Mouse (Mus musculus): ENCODE results near the gene Ptpn23. TPM values are rescaled to one million over a fixed set of nuclear protein-coding genes. Genes with fewer than 3 reads are reported as not detected.
"Not testable (repeated sequence)": the region's sequence is repeated elsewhere in the genome, so short reads cannot be mapped to it uniquely, and the experiment has no call there.

Ptpn23 gene
- total and polyA plus RNA-seq, 3 experiments: 62.9 to 88.5 (median 72.5) TPM

- DNase-seq: no peak
Measured at GRCm38 (mm10) chr9:110381292-110381691, 26.7 kb downstream of the Ptpn23 start.

- peak; percentile 68 for DNase-seq
Measured at GRCm38 (mm10) chr9:110380662-110381061, 27.4 kb downstream of the Ptpn23 start.

- no peak for DNase-seq
Measured at GRCm38 (mm10) chr9:110379361-110379760, 28.7 kb downstream of the Ptpn23 start.

GRCm38 (mm10) chr9:110377655-110378054 lies 30.4 kb downstream of the Ptpn23 start:
- DNase-seq: not testable (repeated sequence)

GRCm38 (mm10) chr9:110375668-110376067 lies 32.3 kb downstream of the Ptpn23 start:
- DNase-seq: peak; percentile 81

- DNase-seq: no peak
Measured at GRCm38 (mm10) chr9:110373871-110374270, 34.1 kb downstream of the Ptpn23 start.

GRCm38 (mm10) chr9:110369860-110370259 lies 38.2 kb downstream of the Ptpn23 start:
- no peak for DNase-seq

GRCm38 (mm10) chr9:110366746-110367145 lies 41.3 kb downstream of the Ptpn23 start:
- peak; percentile 89 for DNase-seq

GRCm38 (mm10) chr9:110362337-110362736 lies 45.7 kb downstream of the Ptpn23 start:
- DNase-seq: no peak

GRCm38 (mm10) chr9:110361299-110361698 lies 46.7 kb downstream of the Ptpn23 start:
- no peak for DNase-seq

GRCm38 (mm10) chr9:110358341-110358740 lies 49.7 kb downstream of the Ptpn23 start:
- no peak for DNase-seq

GRCm38 (mm10) chr9:110351932-110352632 lies 55.9 kb downstream of the Ptpn23 start:
- DNase-seq: no peak

- DNase-seq: no peak
Measured at GRCm38 (mm10) chr9:110351350-110351749, 56.7 kb downstream of the Ptpn23 start.

GRCm38 (mm10) chr9:110350612-110351011 lies 57.4 kb downstream of the Ptpn23 start:
- DNase-seq: no peak

- DNase-seq: no peak
Measured at GRCm38 (mm10) chr9:110350188-110350587, 57.8 kb downstream of the Ptpn23 start.

GRCm38 (mm10) chr9:110348899-110349298 lies 59.1 kb downstream of the Ptpn23 start:
- no peak for DNase-seq

GRCm38 (mm10) chr9:110345057-110345739 lies 62.8 kb downstream of the Ptpn23 start:
- no peak for DNase-seq

- no peak for DNase-seq
Measured at GRCm38 (mm10) chr9:110343805-110344204, 64.2 kb downstream of the Ptpn23 start.

- no peak for DNase-seq
Measured at GRCm38 (mm10) chr9:110342008-110342407, 66.0 kb downstream of the Ptpn23 start.

- no peak for DNase-seq
Measured at GRCm38 (mm10) chr9:110340037-110340750, 67.8 kb downstream of the Ptpn23 start.

Measured in adrenal gland, adult 2 months (tissue).